Mouse (Mus musculus): ENCODE data around the gene Dnajc17.
A peak's percentile ranks its signal among the peaks of the same experiment; 100 is the strongest.

Gene Dnajc17

DNA sequence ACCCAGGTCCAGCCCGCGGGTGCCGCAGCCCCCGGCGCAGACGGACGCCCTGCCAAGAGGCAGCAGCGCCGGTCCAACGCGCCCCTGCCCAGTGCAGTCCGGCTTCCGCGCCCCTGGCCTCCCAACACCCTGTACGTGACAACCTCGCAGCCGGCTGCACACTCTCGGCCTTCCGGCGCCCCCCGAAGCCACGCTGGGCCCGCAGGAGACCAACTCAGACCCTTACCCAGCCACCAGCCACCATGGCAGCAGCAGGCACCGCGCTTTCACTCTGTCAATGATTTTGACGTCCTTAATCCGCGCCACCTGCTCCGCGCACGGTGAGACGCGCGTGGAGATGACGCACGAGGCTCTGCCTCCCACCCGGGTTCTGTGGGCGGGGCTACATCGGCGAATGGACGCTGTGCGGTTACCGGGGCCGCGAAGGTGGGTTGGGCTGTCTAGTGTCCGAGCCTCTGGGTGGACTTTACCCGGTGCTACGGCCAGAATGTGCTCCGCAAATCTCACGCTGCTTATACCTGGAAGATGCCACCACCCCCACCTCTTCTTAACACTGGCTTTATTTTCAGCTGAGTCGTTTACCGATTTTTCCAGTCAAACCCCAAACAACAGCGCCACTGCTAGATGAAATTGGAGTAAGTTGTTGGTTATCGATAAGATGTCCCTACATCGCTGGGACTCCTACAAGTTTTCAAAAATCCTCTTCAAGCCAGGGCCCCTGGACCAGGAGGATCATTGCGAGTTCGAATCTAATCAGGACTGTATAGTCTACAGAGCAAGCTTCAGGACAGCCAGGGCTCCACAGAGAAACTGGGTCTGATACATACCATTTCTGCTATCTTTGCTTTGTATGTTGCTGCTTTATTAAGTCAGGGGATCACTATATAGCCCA is 51.7 kb downstream of the Dnajc17 start, which contains the start of gene Rmdn3:
Rmdn3 (minus strand) TSS at position 354 of the 892 bp plus-strand sequence.
- peak; percentile 93 to 95 for DNase-seq

DNA sequence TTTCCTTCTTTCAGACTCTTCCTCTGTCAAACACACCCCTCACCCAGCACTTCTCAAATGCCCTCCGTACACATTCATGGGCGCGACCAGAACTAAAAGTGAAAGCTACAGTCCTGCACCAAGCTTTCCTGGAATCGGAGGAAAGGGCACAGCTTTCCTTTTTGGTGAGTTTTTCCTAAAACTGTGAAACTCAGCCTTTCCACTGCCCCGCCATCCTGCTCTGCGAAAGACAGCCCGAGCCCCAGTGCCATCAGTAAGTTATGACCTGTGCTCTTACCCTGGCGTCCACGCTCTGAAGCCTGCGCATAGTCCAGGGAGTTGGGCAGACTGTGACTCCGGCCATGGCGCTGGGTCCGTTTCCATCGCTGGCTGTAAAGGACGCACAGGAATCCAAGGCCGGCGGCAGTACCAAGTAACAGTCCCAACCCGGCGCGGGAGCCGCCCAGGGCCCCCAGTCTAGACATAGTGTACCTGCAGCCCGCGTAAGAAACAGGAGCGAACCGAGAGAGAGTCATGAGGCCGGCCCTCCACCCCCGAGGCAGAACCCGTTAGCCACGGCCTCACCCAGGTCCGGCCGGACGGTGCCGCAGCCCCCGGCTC is 52.4 kb downstream of the Dnajc17 start:
- DNase-seq: peak in 1 of 2 experiments; percentile 18

GRCm38 (mm10) chr2:119155388-119155787 is 53.2 kb downstream of the Dnajc17 start:
- DNase-seq: no peak

- DNase-seq: no peak
Measured at GRCm38 (mm10) chr2:119154683-119155082, 53.9 kb downstream of the Dnajc17 start.

DNA sequence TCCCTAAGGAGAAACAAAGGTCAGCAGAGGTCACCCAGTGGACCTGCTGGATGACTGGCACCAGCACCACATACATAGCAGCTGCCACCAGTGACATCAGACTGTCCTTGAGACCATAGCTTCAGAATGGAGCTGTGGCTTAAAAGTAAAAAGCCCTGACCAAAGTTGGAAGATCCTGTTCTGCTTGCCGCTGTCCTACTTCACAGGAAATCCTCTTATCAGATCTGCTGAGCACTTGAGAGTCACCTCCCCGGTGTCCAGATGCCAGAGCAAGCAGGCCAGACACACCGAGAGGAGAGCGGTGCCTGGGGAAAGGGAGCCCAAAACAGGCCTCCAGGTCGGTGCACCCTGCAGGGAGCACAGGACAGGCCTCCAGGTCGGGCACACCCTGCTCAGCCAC is 56.3 kb downstream of the Dnajc17 start:
- no peak for DNase-seq

DNA sequence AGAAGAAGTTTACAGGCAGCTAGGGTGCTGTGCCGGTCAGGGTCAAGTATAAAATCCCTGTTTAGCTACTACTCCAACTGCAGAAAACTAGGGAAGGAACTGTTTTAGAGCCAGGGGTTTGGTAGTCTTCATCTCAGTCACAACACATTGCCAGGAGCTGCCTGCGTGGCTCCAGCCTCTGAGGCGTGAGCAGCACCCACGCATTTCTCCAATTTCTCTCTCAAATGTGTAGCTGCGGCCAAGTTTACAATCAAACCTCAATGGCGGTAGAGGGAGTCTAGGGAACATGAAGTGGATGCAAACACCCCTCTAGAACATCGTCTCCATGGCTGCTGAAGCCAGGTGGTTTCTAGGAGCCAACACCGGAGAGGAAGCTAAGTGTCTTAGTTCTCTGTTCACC is 60.8 kb downstream of the Dnajc17 start:
- DNase-seq: no peak

- no peak for DNase-seq
Measured at GRCm38 (mm10) chr2:119147160-119147678, 61.4 kb downstream of the Dnajc17 start.

- DNase-seq: no peak
Measured at GRCm38 (mm10) chr2:119146435-119146834, 62.2 kb downstream of the Dnajc17 start.

GRCm38 (mm10) chr2:119145199-119145598 is 63.4 kb downstream of the Dnajc17 start:
- no peak for DNase-seq

DNA sequence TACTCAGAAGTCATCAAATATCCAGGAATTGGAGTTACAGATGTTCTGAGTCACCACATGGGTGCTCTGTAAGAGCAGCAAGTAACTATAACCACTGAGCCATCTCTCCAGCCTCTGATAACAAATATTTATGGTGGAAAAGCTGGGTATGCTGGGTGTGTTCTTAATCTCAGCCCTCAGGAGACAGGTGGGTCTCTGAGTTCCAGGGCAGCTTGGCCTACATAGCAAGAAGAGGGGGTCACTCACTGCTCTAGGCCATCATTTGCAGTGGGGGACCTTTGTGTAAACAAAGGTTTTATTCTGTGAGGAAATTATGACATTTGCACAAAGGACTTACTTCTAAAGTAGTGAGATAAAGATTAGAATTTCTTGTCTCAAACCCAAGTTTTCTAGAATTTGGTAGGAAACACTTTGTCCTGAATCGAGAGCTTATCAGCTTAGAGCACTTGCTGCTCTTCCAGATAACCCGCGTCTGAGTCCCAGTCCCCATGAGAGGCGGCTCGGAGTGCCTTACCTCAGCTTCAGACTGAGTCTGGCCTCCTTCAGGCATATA is 72.2 kb downstream of the Dnajc17 start:
- no peak for DNase-seq
